Mouse (Mus musculus) intestine, postnatal 0 days (tissue): ENCODE measurements around the gene Alkbh7. TPM values are rescaled to one million over a fixed set of nuclear protein-coding genes. Genes with fewer than 3 reads are reported as not detected.

Source experiments
- ATAC-seq: fragments of 200-750 bp; cut with Nextera tagmentation; 2 replicates; pipeline ENCODE4 v1.8.0; 2017; ENCODE audit warnings: mild to moderate bottlenecking, moderate TSS enrichment, moderate library complexity
- H3K27ac ChIP-seq: fragments of 300-500 bp; sonication (generic); 2 replicates; pipeline ENCODE4 v1.5.1; 2014; ENCODE audit warnings: mild to moderate bottlenecking, low read depth, low read length, moderate library complexity
- H3K27me3 ChIP-seq: fragments of 300-500 bp; sonication (generic); replicated peaks from 2 replicates; pipeline ENCODE4 v1.6.1; 2014; ENCODE audit warnings: low read length, mixed read lengths; ENCODE audit not compliant: control insufficient read depth, insufficient read depth
- H3K36me3 ChIP-seq: fragments of 300-500 bp; sonication (generic); 2 replicates; pipeline ENCODE4 v1.6.1; 2014; ENCODE audit warnings: mild to moderate bottlenecking, moderate library complexity; ENCODE audit not compliant: control insufficient read depth, insufficient read depth
- H3K4me1 ChIP-seq: fragments of 300-500 bp; sonication (generic); replicated peaks from 2 replicates; pipeline ENCODE4 v1.6.1; 2014; ENCODE audit warnings: antibody characterized with exemption, low read length, mixed read lengths; ENCODE audit not compliant: control insufficient read depth, insufficient read depth
- H3K4me2 ChIP-seq: fragments of 300-500 bp; sonication (generic); replicated peaks from 2 replicates; pipeline ENCODE4 v1.6.1; 2014; ENCODE audit warnings: low read depth, mild to moderate bottlenecking, moderate library complexity
- H3K4me3 ChIP-seq: fragments of 300-500 bp; sonication (generic); 2 replicates; pipeline ENCODE4 v1.5.1; 2014; ENCODE audit warnings: low read depth, low read length
- H3K9ac ChIP-seq: fragments of 300-500 bp; sonication (generic); 2 replicates; pipeline ENCODE4 v1.6.1; 2014; ENCODE audit warnings: mild to moderate bottlenecking, low read depth, low read length
- H3K9me3 ChIP-seq: fragments of 300-500 bp; sonication (generic); 2 replicates; pipeline ENCODE4 v1.6.1; 2016; ENCODE audit warnings: mixed run types; ENCODE audit not compliant: control insufficient read depth
- CTCF ChIP-seq: sonication (generic); IDR thresholded peaks from 2 replicates; pipeline ENCODE4 v1.5.1; 2016; ENCODE audit warnings: low read depth, mild to moderate bottlenecking, control low read depth, antibody characterized with exemption, moderate library complexity
- WGBS: fragments of 180-500 bp; shearing (Covaris S2); extraction: QIAGEN DNeasy Blood & Tissue Kit; methylation state at CpG from one replicate; pipeline ENCODE4 v1.1.7; 2014; 5-methylcytosine and 5-hydroxymethylcytosine counted together
- polyA plus RNA-seq: library from polyadenylated mRNA; unstranded; fragments of >200 nt; fragmentation: Nextera tagmentation; extraction: Ambion mirVana; gene quantifications from 2 replicates; pipeline ENCODE4 v1.2.1, GENCODE M21; 2015

Alkbh7 gene
- polyA plus RNA-seq, 1 experiment from 2014 or later, result 25.7 TPM

GRCm38 (mm10) chr17:57019693-57020092 is 22.6 kb downstream of the Alkbh7 start:
- Histone ChIP-seq H3K4me2 (no peak overlapping the region), H3K9ac (no peak overlapping the region), H3K27me3 (no peaks in the 10 kb centered on the region), H3K27ac (no peak overlapping the region), H3K9me3 (no peaks in the 10 kb centered on the region), H3K4me3 (no peak overlapping the region), H3K4me1 (no peaks in the 10 kb centered on the region), H3K36me3 (peaks cover 42% of the 10 kb centered on the region)
- WGBS, result 68% methylated on average over 2 of the region's 2 CpGs
- ATAC-seq, result no peak
- TF ChIP-seq CTCF, result no peak

GRCm38 (mm10) chr17:57020960-57021359 is 23.8 kb downstream of the Alkbh7 start:
- no peak for TF ChIP-seq CTCF
- Histone ChIP-seq H3K36me3 (peaks cover 55% of the 10 kb centered on the region), H3K4me1 (no peaks in the 10 kb centered on the region), H3K4me2 (no peak overlapping the region), H3K27ac (no peak overlapping the region), H3K9ac (no peak overlapping the region), H3K27me3 (no peaks in the 10 kb centered on the region), H3K4me3 (no peak overlapping the region), H3K9me3 (no peaks in the 10 kb centered on the region)
- WGBS, result 85% methylated on average over 5 of the region's 5 CpGs
- ATAC-seq, result no peak

GRCm38 (mm10) chr17:57027471-57027870 is 30.3 kb downstream of the Alkbh7 start:
- Histone ChIP-seq H3K4me2 (no peak overlapping the region), H3K27me3 (no peaks in the 10 kb centered on the region), H3K36me3 (peaks cover 60% of the 10 kb centered on the region), H3K4me3 (no peak overlapping the region), H3K9me3 (no peaks in the 10 kb centered on the region), H3K27ac (no peak overlapping the region), H3K9ac (no peak overlapping the region), H3K4me1 (peaks cover 3% of the 10 kb centered on the region; the same call in 1 of the 2 replicates)
- ATAC-seq, result no peak
- WGBS, result 86% methylated on average over 4 of the region's 4 CpGs
- no peak for TF ChIP-seq CTCF

GRCm38 (mm10) chr17:57029691-57030090 is 32.6 kb downstream of the Alkbh7 start:
- Histone ChIP-seq H3K9ac (peak overlapping the region; percentile 100; the same call in 1 of the 2 replicates), H3K36me3 (peaks cover 39% of the 10 kb centered on the region), H3K4me1 (peaks cover 3% of the 10 kb centered on the region; the same call in 1 of the 2 replicates), H3K27ac (no peak overlapping the region; the same call in 1 of the 2 replicates), H3K27me3 (no peaks in the 10 kb centered on the region), H3K9me3 (no peaks in the 10 kb centered on the region), H3K4me3 (peak overlapping the region; percentile 93), H3K4me2 (peak overlapping the region; percentile 92)
- no peak for TF ChIP-seq CTCF
- no peak for ATAC-seq
- WGBS, result 15% methylated on average over 8 of the region's 8 CpGs

- H3K27ac ChIP-seq, result peak within 1 kb of the TSS; percentile 96
- peak within 1 kb of the TSS; percentile 100 for H3K9ac ChIP-seq
- no peaks in the 10 kb centered on the region for H3K27me3 ChIP-seq
- peak within 1 kb of the TSS; percentile 93 for H3K4me3 ChIP-seq
- H3K4me1 ChIP-seq, result peaks cover 3% of the 10 kb centered on the region; the same call in 1 of the 2 replicates
- H3K4me2 ChIP-seq, result peak within 1 kb of the TSS; percentile 92
- 1% methylated on average over 67 of the region's 99 CpGs for WGBS
- no peak for TF ChIP-seq CTCF
- peak; percentile 0; the same call in 1 of the 2 replicates for ATAC-seq
- H3K36me3 ChIP-seq, result peaks cover 26% of the 10 kb centered on the region
- H3K9me3 ChIP-seq, result no peaks in the 10 kb centered on the region
Observed at GRCm38 (mm10) chr17:57030931-57031660, 34.0 kb downstream of the Alkbh7 start, which contains the start of gene Khsrp. TSS of gene Khsrp (minus strand) at chr17:57031522.

- H3K4me2 ChIP-seq, result peak overlapping the region; percentile 63
Observed at GRCm38 (mm10) chr17:57031661-57032420, 34.7 kb downstream of the Alkbh7 start.

More at GRCm38 (mm10) chr17:57031661-57032420, 34.7 kb downstream of the Alkbh7 start:
- Histone ChIP-seq H3K4me3 (peak overlapping the region; percentile 93), H3K27ac (peak overlapping the region; percentile 58), H3K9ac (peak overlapping the region; percentile 100; the same call in 1 of the 2 replicates), H3K4me1 (peaks cover 3% of the 10 kb centered on the region; the same call in 1 of the 2 replicates), H3K36me3 (peaks cover 19% of the 10 kb centered on the region), H3K9me3 (no peaks in the 10 kb centered on the region), H3K27me3 (no peaks in the 10 kb centered on the region)
- ATAC-seq, result peak; percentile 94
- WGBS, result under 1% methylated on average over 38 of the region's 38 CpGs
- TF ChIP-seq CTCF, result 0 out of 2 replicates have a peak, but pooled peaks have one; percentile 3
